Mouse (Mus musculus) midbrain, embryonic 14.5 days (tissue): ENCODE measurements around the gene Ackr1. TPM values are rescaled to one million over a fixed set of nuclear protein-coding genes. Genes with fewer than 3 reads are reported as not detected.

Experiments
- ATAC-seq: fragments of 200-750 bp; cut with Nextera tagmentation; 2 replicates; pipeline ENCODE4 v1.8.0; 2017; ENCODE audit warnings: moderate number of reproducible peaks, moderate library complexity; ENCODE audit not compliant: low FRiP score, low TSS enrichment
- DNase-seq: peaks from one replicate; pipeline ENCODE4 v3.0.0-alpha.2; 2015
- H3K27ac ChIP-seq: fragments of 300-500 bp; sonication (generic); replicated peaks from 2 replicates; pipeline ENCODE4 v1.5.1; 2014; ENCODE audit warnings: mild to moderate bottlenecking, low read depth, low read length, moderate library complexity
- H3K27me3 ChIP-seq: fragments of 300-500 bp; sonication (generic); 2 replicates; pipeline ENCODE4 v1.6.1; 2014; ENCODE audit warnings: low read length, control low read depth, mixed read lengths; ENCODE audit not compliant: control insufficient read depth, insufficient read depth
- H3K36me3 ChIP-seq: fragments of 300-500 bp; sonication (generic); 2 replicates; pipeline ENCODE4 v1.6.1; 2014; ENCODE audit warnings: low read length, control low read depth; ENCODE audit not compliant: control insufficient read depth, insufficient read depth
- H3K4me1 ChIP-seq: fragments of 300-500 bp; sonication (generic); 2 replicates; pipeline ENCODE4 v1.6.1; 2014; ENCODE audit warnings: mild to moderate bottlenecking, antibody characterized with exemption, low read length, control low read depth; ENCODE audit not compliant: control insufficient read depth, insufficient read depth
- H3K4me2 ChIP-seq: fragments of 300-500 bp; sonication (generic); 2 replicates; pipeline ENCODE4 v1.6.1; 2014; ENCODE audit warnings: mild to moderate bottlenecking, low read length, moderate library complexity
- H3K4me3 ChIP-seq: fragments of 300-500 bp; sonication (generic); replicated peaks from 2 replicates; pipeline ENCODE4 v1.5.1; 2014; ENCODE audit warnings: low read depth, low read length
- H3K9ac ChIP-seq: fragments of 300-500 bp; sonication (generic); replicated peaks from 2 replicates; pipeline ENCODE4 v1.6.1; 2014; ENCODE audit warnings: mild to moderate bottlenecking, low read length, moderate library complexity
- H3K9me3 ChIP-seq: fragments of 300-500 bp; sonication (generic); 2 replicates; pipeline ENCODE4 v1.6.1; 2016; ENCODE audit warnings: low read length, control low read depth, mixed read lengths; ENCODE audit not compliant: control insufficient read depth
- WGBS: fragments of 180-500 bp; shearing (Covaris S2); extraction: QIAGEN DNeasy Blood & Tissue Kit; methylation state at CpG from one replicate; pipeline ENCODE4 v1.1.7; 2014; 5-methylcytosine and 5-hydroxymethylcytosine counted together
- polyA plus RNA-seq: library from polyadenylated mRNA; unstranded; fragments of >200 nt; fragmentation: Nextera tagmentation; extraction: Ambion mirVana; gene quantifications from 2 replicates; pipeline ENCODE4 v1.2.1, GENCODE M21; 2014

Gene Ackr1
- polyA plus RNA-seq, 1 experiment from 2014 or later = 23.9 TPM

GRCm38 (mm10) chr1:173366701-173367355 is 33.3 kb upstream of the Ackr1 start:
- ATAC-seq (peak; percentile 67), DNase-seq (peak; percentile 74)
- under 1% methylated on average over 31 of the region's 31 CpGs for WGBS
- H3K4me2 ChIP-seq = peak overlapping the region; percentile 77
- H3K27me3 ChIP-seq = no peaks in the 10 kb centered on the region
- H3K27ac ChIP-seq = peak overlapping the region; percentile 94
- peak overlapping the region; percentile 95 for H3K9ac ChIP-seq
- H3K9me3 ChIP-seq = no peaks in the 10 kb centered on the region
- peak overlapping the region; percentile 99 for H3K4me3 ChIP-seq
- 0 out of 2 replicates have a peak, but pooled peaks cover 4% of the 10 kb centered on the region for H3K36me3 ChIP-seq
- H3K4me1 ChIP-seq = peaks cover 26% of the 10 kb centered on the region

- no peaks in the 10 kb centered on the region for H3K27me3 ChIP-seq
- H3K9me3 ChIP-seq = no peaks in the 10 kb centered on the region
- DNase-seq (peak; percentile 71), ATAC-seq (peak; percentile 48)
- peak overlapping the region; percentile 99 for H3K4me3 ChIP-seq
- H3K27ac ChIP-seq = peak overlapping the region; percentile 94
- H3K36me3 ChIP-seq = 0 out of 2 replicates have a peak, but pooled peaks cover 4% of the 10 kb centered on the region
- H3K4me2 ChIP-seq = peak overlapping the region; percentile 77
- peak overlapping the region; percentile 95 for H3K9ac ChIP-seq
- peaks cover 30% of the 10 kb centered on the region for H3K4me1 ChIP-seq
- under 1% methylated on average over 13 of the region's 13 CpGs for WGBS
These were observed 32.4 kb upstream of the Ackr1 start for GRCm38 (mm10) chr1:173365970-173366409.

- H3K27ac ChIP-seq = no peak overlapping the region
- ATAC-seq (no peak), DNase-seq (no peak)
- H3K9ac ChIP-seq = no peak overlapping the region
- H3K4me3 ChIP-seq = no peak overlapping the region
- WGBS = 90% methylated on average over 4 of the region's 4 CpGs
- no peaks in the 10 kb centered on the region for H3K27me3 ChIP-seq
- no peaks in the 10 kb centered on the region for H3K9me3 ChIP-seq
- H3K36me3 ChIP-seq = 0 out of 2 replicates have a peak, but pooled peaks cover 4% of the 10 kb centered on the region
- no peak overlapping the region for H3K4me2 ChIP-seq
- H3K4me1 ChIP-seq = peaks cover 40% of the 10 kb centered on the region
These were observed 30.7 kb upstream of the Ackr1 start for GRCm38 (mm10) chr1:173364125-173364800.

- H3K27me3 ChIP-seq = no peaks in the 10 kb centered on the region
- 92% methylated on average over 2 of the region's 2 CpGs for WGBS
- ATAC-seq (no peak), DNase-seq (no peak)
- no peak overlapping the region for H3K9ac ChIP-seq
- no peak overlapping the region for H3K4me3 ChIP-seq
- H3K4me1 ChIP-seq = peaks cover 45% of the 10 kb centered on the region
- no peak overlapping the region for H3K4me2 ChIP-seq
- H3K9me3 ChIP-seq = no peaks in the 10 kb centered on the region
- H3K36me3 ChIP-seq = 0 out of 2 replicates have a peak, but pooled peaks cover 4% of the 10 kb centered on the region
- no peak overlapping the region for H3K27ac ChIP-seq
These were observed 29.9 kb upstream of the Ackr1 start for GRCm38 (mm10) chr1:173363436-173363835.

GRCm38 (mm10) chr1:173361651-173362050 is 28.1 kb upstream of the Ackr1 start:
- WGBS = 55% methylated on average over 6 of the region's 6 CpGs
- Histone ChIP-seq H3K4me1 (peaks cover 46% of the 10 kb centered on the region), H3K27me3 (no peaks in the 10 kb centered on the region), H3K4me3 (no peak overlapping the region), H3K9ac (no peak overlapping the region), H3K9me3 (no peaks in the 10 kb centered on the region), H3K36me3 (0 out of 2 replicates have a peak, but pooled peaks cover 6% of the 10 kb centered on the region), H3K4me2 (no peak overlapping the region), H3K27ac (no peak overlapping the region)
- no peak for DNase-seq
- ATAC-seq = no peak

- no peak overlapping the region for H3K4me2 ChIP-seq
- ATAC-seq (no peak), DNase-seq (no peak)
- 0 out of 2 replicates have a peak overlapping the region, but pooled peaks have one; percentile 38 for H3K27ac ChIP-seq
- 0 out of 2 replicates have a peak, but pooled peaks cover 6% of the 10 kb centered on the region for H3K36me3 ChIP-seq
- no peak overlapping the region for H3K4me3 ChIP-seq
- H3K9ac ChIP-seq = no peak overlapping the region
- no peaks in the 10 kb centered on the region for H3K27me3 ChIP-seq
- H3K4me1 ChIP-seq = peaks cover 35% of the 10 kb centered on the region
- H3K9me3 ChIP-seq = no peaks in the 10 kb centered on the region
- WGBS = 44% methylated on average over 4 of the region's 4 CpGs
These were observed 26.2 kb upstream of the Ackr1 start for GRCm38 (mm10) chr1:173359590-173360290.

GRCm38 (mm10) chr1:173357799-173358198 is 24.2 kb upstream of the Ackr1 start:
- Histone ChIP-seq H3K9ac (no peak overlapping the region), H3K36me3 (0 out of 2 replicates have a peak, but pooled peaks cover 3% of the 10 kb centered on the region), H3K4me2 (no peak overlapping the region), H3K27me3 (no peaks in the 10 kb centered on the region), H3K4me1 (peaks cover 22% of the 10 kb centered on the region; the same call in 1 of the 2 replicates), H3K4me3 (no peak overlapping the region), H3K9me3 (no peaks in the 10 kb centered on the region), H3K27ac (no peak overlapping the region)
- no peak for ATAC-seq
- 31% methylated on average over 4 of the region's 4 CpGs for WGBS
- DNase-seq = no peak

GRCm38 (mm10) chr1:173356699-173357098 is 23.1 kb upstream of the Ackr1 start:
- DNase-seq = peak; percentile 57
- WGBS = 89% methylated on average over 2 of the region's 2 CpGs
- no peak overlapping the region for H3K4me2 ChIP-seq
- no peak overlapping the region for H3K9ac ChIP-seq
- no peaks in the 10 kb centered on the region for H3K9me3 ChIP-seq
- H3K36me3 ChIP-seq = 0 out of 2 replicates have a peak, but pooled peaks cover 3% of the 10 kb centered on the region
- no peak overlapping the region for H3K4me3 ChIP-seq
- H3K27ac ChIP-seq = no peak overlapping the region
- H3K4me1 ChIP-seq = peaks cover 22% of the 10 kb centered on the region; the same call in 1 of the 2 replicates
- no peak for ATAC-seq
- H3K27me3 ChIP-seq = no peaks in the 10 kb centered on the region
